Mouse (Mus musculus): ENCODE results near the gene Siglecf.

GRCm38 (mm10) chr7:43312386-43313012 lies 38.6 kb upstream of the Siglecf start:
- TF ChIP-seq CTCF (IDR thresholded peaks at IDR 0.05) (peak; percentile 48), EP300 (IDR thresholded peaks at IDR 0.05) (no peak)
